Mouse (Mus musculus) naive thymus-derived CD4-positive, alpha-beta T cell, adult 5 months (primary cell): ENCODE results near the gene Zfp772. TPM values are rescaled to one million over a fixed set of nuclear protein-coding genes. Genes with fewer than 3 reads are reported as not detected.

Experiments
- polyA plus RNA-seq: library from polyadenylated mRNA; unstranded; fragments of 100-300 nt; shearing (Covaris generic); gene quantifications from one replicate; pipeline ENCODE4 v1.2.1, GENCODE M21; 2017

Gene Zfp772
- 3.5 TPM for polyA plus RNA-seq

DNA sequence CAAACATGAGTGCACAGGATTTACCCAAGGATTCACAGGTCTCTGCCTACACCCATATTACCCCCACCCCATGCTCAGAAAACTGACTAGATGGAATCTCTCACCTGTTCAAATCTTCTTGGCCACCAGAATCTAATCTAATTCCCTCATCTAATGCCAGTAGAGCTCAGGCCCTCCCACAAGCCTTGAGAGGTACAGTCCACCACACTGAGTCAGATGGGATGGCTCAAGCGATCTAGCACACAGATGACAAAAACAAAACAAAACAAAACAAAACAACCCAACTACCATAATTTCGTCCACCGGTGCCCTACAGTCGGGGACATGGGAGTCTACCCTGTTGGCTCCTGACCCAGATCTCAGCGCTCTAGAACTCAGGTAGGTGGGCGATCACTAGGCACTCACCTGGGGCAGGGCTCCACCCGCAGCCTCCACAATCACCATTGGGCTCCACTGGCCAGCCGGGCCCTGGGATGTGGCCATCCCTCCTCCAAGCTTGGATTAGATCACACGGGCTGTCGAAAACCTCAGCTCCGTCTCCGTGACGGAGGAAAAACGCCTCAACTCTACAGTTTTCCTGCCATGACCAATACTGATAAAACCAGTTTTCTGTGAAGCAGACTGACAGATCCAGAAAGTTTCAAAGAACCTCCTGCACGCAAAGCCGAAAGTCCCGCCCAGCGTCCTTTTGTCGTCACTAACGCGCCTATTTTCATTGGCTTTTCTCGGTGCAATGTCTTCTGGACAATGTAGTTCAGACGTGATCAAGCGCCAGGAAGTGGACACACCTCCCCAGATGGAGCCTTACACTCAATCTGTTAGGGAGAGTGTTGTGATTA lies at the start of gene Zfp772:
Zfp772 (minus strand) TSS at position 686 of the 839 bp plus-strand sequence.

DNA sequence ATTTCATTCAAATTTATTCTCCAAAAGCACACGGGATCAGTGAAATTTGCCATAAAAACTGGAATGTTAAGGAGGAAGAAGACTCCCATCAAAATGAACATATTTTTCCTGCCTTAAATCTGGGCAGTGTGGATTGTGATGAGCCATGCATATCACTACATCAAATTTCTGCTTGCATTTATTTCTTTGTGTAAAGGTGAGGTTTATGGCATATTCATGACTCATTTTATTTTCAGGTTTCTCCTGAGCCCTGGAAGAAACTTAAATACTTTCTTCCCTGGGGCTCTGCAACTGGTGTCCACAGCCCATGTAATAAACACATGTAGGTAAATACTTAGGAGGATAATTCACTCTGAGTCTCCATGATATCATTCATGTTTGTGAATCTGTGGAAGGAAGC lies 37.4 kb upstream of the Zfp772 start, which contains the start of gene Vmn2r29:
Vmn2r29 (minus strand) TSS at position 101 of the 400 bp plus-strand sequence.

GRCm38 (mm10) chr7:7171227-7172147 lies 38.3 kb downstream of the Zfp772 start, which contains the start of gene Zfp418:
TSS of gene Zfp418 (plus strand) at chr7:7171330.

Other genes starting within 250 kb of the Zfp772 start
- gene Aurkc, start 214.7 kb downstream of the Zfp772 start, polyA plus RNA-seq, result not detected
- gene Zfp954, start 88.5 kb downstream of the Zfp772 start, polyA plus RNA-seq, result 71.0 TPM
- gene Zfp773, start 73.2 kb downstream of the Zfp772 start, polyA plus RNA-seq, result 16.5 TPM
- 2.9 TPM for gene Zfp418, start 38.7 kb downstream of the Zfp772 start, polyA plus RNA-seq
- gene Vmn2r29, start 37.3 kb upstream of the Zfp772 start, polyA plus RNA-seq, result 0.61 TPM
- 0.41 TPM for gene Gm45844, start 68.3 kb upstream of the Zfp772 start, polyA plus RNA-seq
- 70.6 TPM for gene Clcn4, start 90.9 kb upstream of the Zfp772 start, polyA plus RNA-seq
- gene Vmn2r30, start 127.6 kb upstream of the Zfp772 start, polyA plus RNA-seq, result not detected
- gene Gm45783, start 164.6 kb upstream of the Zfp772 start, polyA plus RNA-seq, result not detected
- gene Vmn2r31, start 189.7 kb upstream of the Zfp772 start, polyA plus RNA-seq, result 0.12 TPM